Comparison of ENCODE assay signal across 8 mouse cellular contexts in genomic region chr15:82899676-82900301, GRCm38 (mm10).
DNase-seq lines count a peak whose midpoint lies in the region; ATAC-seq lines count a peak whose summit lies in the region.

No protein-coding gene starts in this region.

- H3K27ac ChIP-seq in forebrain, embryonic 14.5 days (ENCODE audit: low read depth, low read length): peak overlapping the region; percentile 95

- H3K4me1 ChIP-seq in forebrain, embryonic 14.5 days (ENCODE audit: control insufficient read depth, insufficient read depth, low read length): peaks cover 36% of the 10 kb centered on the region

- peak overlapping the region; percentile 99 for H3K4me3 ChIP-seq in forebrain, embryonic 14.5 days (ENCODE audit: low read depth, low read length)

- 1% methylated on average over 28 of the region's 56 CpGs for WGBS in forebrain, embryonic 14.5 days

- intact Hi-C loops in heart, postnatal 36 days (cut with DNase I): loop anchor here (5.0 kb wide), 2 partner anchors 82 to 213 kb away; no protein-coding TSS in a partner anchor

- ATAC-seq in forebrain, embryonic 14.5 days: peak; percentile 93

- peak overlapping the region; percentile 93 for H3K9ac ChIP-seq in forebrain, embryonic 14.5 days (ENCODE audit: low read length)

- DNase-seq in MN1 (ENCODE audit: low spot score): peak; percentile 91
- DNase-seq in cerebellum, adult 11 months: peak; percentile 75
- DNase-seq in forebrain, embryonic 14.5 days (ENCODE audit: low spot score): peak; percentile 91
- peak; percentile 85 to 88 for DNase-seq in heart, postnatal 36 days
- peak; percentile 78 for DNase-seq in layer of hippocampus, adult 9-11 months
- peak; percentile 92 for DNase-seq in lung, postnatal 36 days
- peak; percentile 85 for DNase-seq in retina, embryonic 14.5 days (ENCODE audit: low spot score)
- DNase-seq in thymus, postnatal 36 days: peak; percentile 83 to 86

- H3K9me3 ChIP-seq in forebrain, embryonic 14.5 days (replicated peaks; ENCODE audit: control insufficient read depth, low read length): no peaks in the 10 kb centered on the region

- H3K27me3 ChIP-seq in forebrain, embryonic 14.5 days (replicated peaks; ENCODE audit: control insufficient read depth, insufficient read depth, low read length): no peaks in the 10 kb centered on the region

- H3K4me2 ChIP-seq in forebrain, embryonic 14.5 days (ENCODE audit: low read length): peak overlapping the region; percentile 81

- H3K36me3 ChIP-seq in forebrain, embryonic 14.5 days (ENCODE audit: control insufficient read depth, insufficient read depth, low read length): no peaks in the 10 kb centered on the region

Comparison
In these comparisons a context has a peak if more than half of its experiments do, and no peak if none do; other contexts are left out.
1. Peak in every context shown above with its lines: DNase-seq, ATAC-seq, H3K4me3 ChIP-seq and H3K27ac ChIP-seq.